8 mouse cellular contexts compared by ENCODE assay signal in genomic region chr5:130037752-130038455, GRCm38 (mm10). TPM values are rescaled to one million over a fixed set of nuclear protein-coding genes. Genes with fewer than 3 reads are reported as not detected.
A peak's percentile ranks its signal among the peaks of the same experiment; 100 is the strongest.
DNase-seq lines count a peak whose midpoint lies in the region; ATAC-seq and TF ChIP-seq lines count a peak whose summit lies in the region.

No protein-coding gene starts in this region.

- intact Hi-C loops in left cerebral cortex, postnatal 10 days (cut with DNase I): no loop called here

- no peak overlapping the region for H3K27ac ChIP-seq in midbrain, embryonic 11.5 days (ENCODE audit: low read depth, low read length)
- no peak overlapping the region for H3K27ac ChIP-seq in midbrain, embryonic 16.5 days (ENCODE audit: low read length)
- no peak overlapping the region for H3K27ac ChIP-seq in embryonic facial prominence, embryonic 13.5 days

- H3K4me3 ChIP-seq in midbrain, embryonic 11.5 days (ENCODE audit: low read depth, low read length): no peak overlapping the region
- H3K4me3 ChIP-seq in midbrain, embryonic 16.5 days (ENCODE audit: low read depth, low read length): no peak overlapping the region
- H3K4me3 ChIP-seq in embryonic facial prominence, embryonic 13.5 days: no peak overlapping the region
- no peak overlapping the region for H3K4me3 ChIP-seq in myocyte

- ATAC-seq in midbrain, embryonic 11.5 days (ENCODE audit: low FRiP score): no peak
- ATAC-seq in midbrain, embryonic 16.5 days: no peak
- no peak for ATAC-seq in embryonic facial prominence, embryonic 13.5 days (ENCODE audit: insufficient number of reproducible peaks, insufficient read depth, low FRiP score, low TSS enrichment, low read depth)

- H3K4me2 ChIP-seq in midbrain, embryonic 11.5 days: no peak overlapping the region
- H3K4me2 ChIP-seq in midbrain, embryonic 16.5 days (ENCODE audit: low read length): no peak overlapping the region
- no peak overlapping the region for H3K4me2 ChIP-seq in embryonic facial prominence, embryonic 13.5 days
- no peak overlapping the region for H3K4me2 ChIP-seq in myocyte (ENCODE audit: low read depth)

- 65% methylated on average over 19 of the region's 19 CpGs for WGBS in midbrain, embryonic 11.5 days
- 59% methylated on average over 19 of the region's 19 CpGs for WGBS in midbrain, embryonic 16.5 days
- WGBS in embryonic facial prominence, embryonic 13.5 days: 63% methylated on average over 19 of the region's 19 CpGs

- no peaks in the 10 kb centered on the region for H3K4me1 ChIP-seq in midbrain, embryonic 11.5 days (ENCODE audit: control insufficient read depth, insufficient read depth, low read length)
- H3K4me1 ChIP-seq in midbrain, embryonic 16.5 days (ENCODE audit: control insufficient read depth, insufficient read depth, low read length): no peaks in the 10 kb centered on the region
- no peaks in the 10 kb centered on the region for H3K4me1 ChIP-seq in embryonic facial prominence, embryonic 13.5 days

- H3K79me2 ChIP-seq in myocyte (ENCODE audit: control insufficient read depth, insufficient read depth): peaks cover 7% of the 10 kb centered on the region

- DNase-seq in midbrain, embryonic 11.5 days (ENCODE audit: low spot score, missing footprints): peak; percentile 93
- peak; percentile 83 for DNase-seq in adrenal gland, postnatal 14 days
- peak; percentile 71 for DNase-seq in induced T-regulatory cell, adult 2 months (ENCODE audit: low read depth)
- peak; percentile 52 to 64 for DNase-seq in left cerebral cortex, postnatal 10 days (ENCODE audit: extremely low spot score in 1 of 2, low spot score in 2 of 2)
- peak; percentile 77 for DNase-seq in testis, postnatal 10 days (ENCODE audit: low spot score)

- H3K9me3 ChIP-seq in midbrain, embryonic 11.5 days (ENCODE audit: control insufficient read depth, low read length): no peaks in the 10 kb centered on the region
- no peaks in the 10 kb centered on the region for H3K9me3 ChIP-seq in midbrain, embryonic 16.5 days (replicated peaks; ENCODE audit: control insufficient read depth, low read length, poor library complexity, severe bottlenecking)
- H3K9me3 ChIP-seq in embryonic facial prominence, embryonic 13.5 days: no peaks in the 10 kb centered on the region

- no peak overlapping the region for H3ac ChIP-seq in myocyte (ENCODE audit: control insufficient read depth, insufficient read length)

- no peak overlapping the region for H3K9ac ChIP-seq in midbrain, embryonic 11.5 days (ENCODE audit: low read length)
- H3K9ac ChIP-seq in midbrain, embryonic 16.5 days (ENCODE audit: low read depth, low read length): no peak overlapping the region
- H3K9ac ChIP-seq in embryonic facial prominence, embryonic 13.5 days: 0 out of 2 replicates have a peak overlapping the region, but pooled peaks have one; percentile 6

- H3K27me3 ChIP-seq in midbrain, embryonic 11.5 days (ENCODE audit: control insufficient read depth, insufficient read depth, low read length): no peaks in the 10 kb centered on the region
- H3K27me3 ChIP-seq in midbrain, embryonic 16.5 days (ENCODE audit: control insufficient read depth, insufficient read depth, low read depth, low read length): no peaks in the 10 kb centered on the region
- H3K27me3 ChIP-seq in embryonic facial prominence, embryonic 13.5 days: no peaks in the 10 kb centered on the region
- no peaks in the 10 kb centered on the region for H3K27me3 ChIP-seq in myocyte (ENCODE audit: control insufficient read depth, insufficient read depth, insufficient read length)

- peaks cover 11% of the 10 kb centered on the region for H3K36me3 ChIP-seq in midbrain, embryonic 11.5 days (ENCODE audit: control insufficient read depth, insufficient read depth, low read length)
- peaks cover 26% of the 10 kb centered on the region for H3K36me3 ChIP-seq in midbrain, embryonic 16.5 days (ENCODE audit: control insufficient read depth, insufficient read depth, low read length)
- H3K36me3 ChIP-seq in embryonic facial prominence, embryonic 13.5 days: peaks cover 66% of the 10 kb centered on the region
- H3K36me3 ChIP-seq in myocyte (ENCODE audit: control insufficient read depth, insufficient read depth): peaks cover 27% of the 10 kb centered on the region

- TF ChIP-seq POLR2A in myocyte (IDR thresholded peaks at IDR 0.05; ENCODE audit: insufficient read length, low read depth): no peak

TF ChIP-seq in myocyte, 11 proteins besides CTCF, POLR2A, EP300 and RAD21:
- TF ChIP-seq TCF3 (IDR thresholded peaks at IDR 0.05; ENCODE audit: insufficient read length, low read depth) (no peak), MYOD1 (IDR thresholded peaks at IDR 0.05; ENCODE audit: control insufficient read depth in 1 of 3, insufficient read length in 2 of 3, low read depth in 2 of 3) (peak in 2 of 3 experiments; percentile 35 to 57), USF1 (IDR thresholded peaks at IDR 0.05; ENCODE audit: low read depth) (no peak), MAX (IDR thresholded peaks at IDR 0.05; ENCODE audit: low read depth) (no peak), REST (IDR thresholded peaks at IDR 0.05; ENCODE audit: insufficient read depth, insufficient read length) (no peak), CEBPB (IDR thresholded peaks at IDR 0.05; ENCODE audit: insufficient read depth, poor library complexity, severe bottlenecking) (no peak), POLR2AphosphoS2 (IDR thresholded peaks at IDR 0.05; ENCODE audit: insufficient read length, low read depth) (no peak)

RNA-seq across cellular contexts. Expression of gene Crcp, which starts 8.8 kb away (rescaled TPM):
- 41.1 and 42.7 TPM in 2 replicates for polyA plus RNA-seq in midbrain, embryonic 11.5 days (2014; fragmentation: Nextera tagmentation; extraction: Ambion mirVana)
- 85.6 and 86.8 TPM in 2 replicates for polyA plus RNA-seq in midbrain, embryonic 16.5 days (2015; fragmentation: Nextera tagmentation; extraction: Ambion mirVana)
- total RNA-seq in adrenal gland, postnatal 14 days (2021): 35.9 and 38.6 TPM in 2 replicates
- polyA plus RNA-seq in embryonic facial prominence, embryonic 13.5 days (2015; fragmentation: Nextera tagmentation; extraction: Ambion mirVana): 44.8 and 47.1 TPM in 2 replicates
- total RNA-seq in left cerebral cortex, postnatal 10 days (2021): 10 to 100 TPM; 39.9 to 40.9 TPM
- 30.8 TPM for polyA plus RNA-seq in myocyte (2012; fragmentation: generic; extraction: Trizol)

RNA-seq across cellular contexts. Expression of gene Asl, which starts 8.9 kb away (rescaled TPM):
- 24.2 and 30.1 TPM in 2 replicates for polyA plus RNA-seq in midbrain, embryonic 11.5 days (2014; fragmentation: Nextera tagmentation; extraction: Ambion mirVana)
- 35.5 and 38.6 TPM in 2 replicates for polyA plus RNA-seq in midbrain, embryonic 16.5 days (2015; fragmentation: Nextera tagmentation; extraction: Ambion mirVana)
- 131 and 168 TPM in 2 replicates for total RNA-seq in adrenal gland, postnatal 14 days (2021)
- polyA plus RNA-seq in embryonic facial prominence, embryonic 13.5 days (2015; fragmentation: Nextera tagmentation; extraction: Ambion mirVana): 21.8 and 24.8 TPM in 2 replicates
- total RNA-seq in left cerebral cortex, postnatal 10 days (2021): 10 to 100 TPM; 23.9 to 24.6 TPM
- polyA plus RNA-seq in myocyte (2012; fragmentation: generic; extraction: Trizol): 45.8 TPM

RNA-seq across cellular contexts. Expression of gene Gusb, which starts 35.1 kb away (rescaled TPM):
- polyA plus RNA-seq in midbrain, embryonic 11.5 days (2014; fragmentation: Nextera tagmentation; extraction: Ambion mirVana): 31.8 and 33.9 TPM in 2 replicates
- polyA plus RNA-seq in midbrain, embryonic 16.5 days (2015; fragmentation: Nextera tagmentation; extraction: Ambion mirVana): 30.3 and 31.5 TPM in 2 replicates
- total RNA-seq in adrenal gland, postnatal 14 days (2021): 40.0 and 41.2 TPM in 2 replicates
- polyA plus RNA-seq in embryonic facial prominence, embryonic 13.5 days (2015; fragmentation: Nextera tagmentation; extraction: Ambion mirVana): 38.2 and 43.4 TPM in 2 replicates
- total RNA-seq in left cerebral cortex, postnatal 10 days (2021): 10 to 100 TPM; 15.6 to 17.0 TPM
- 35.0 TPM for polyA plus RNA-seq in myocyte (2012; fragmentation: generic; extraction: Trizol)

RNA-seq across cellular contexts. Expression of gene Tpst1, which starts 35.2 kb away (rescaled TPM):
- 64.7 and 68.7 TPM in 2 replicates for polyA plus RNA-seq in midbrain, embryonic 11.5 days (2014; fragmentation: Nextera tagmentation; extraction: Ambion mirVana)
- polyA plus RNA-seq in midbrain, embryonic 16.5 days (2015; fragmentation: Nextera tagmentation; extraction: Ambion mirVana): 52.9 and 56.8 TPM in 2 replicates
- 32.5 and 35.5 TPM in 2 replicates for total RNA-seq in adrenal gland, postnatal 14 days (2021)
- 87.3 and 98.5 TPM in 2 replicates for polyA plus RNA-seq in embryonic facial prominence, embryonic 13.5 days (2015; fragmentation: Nextera tagmentation; extraction: Ambion mirVana)
- total RNA-seq in left cerebral cortex, postnatal 10 days (2021): 10 to 100 TPM; 35.5 to 37.1 TPM
- polyA plus RNA-seq in myocyte (2012; fragmentation: generic; extraction: Trizol): 9.4 TPM
